Mouse (Mus musculus): Measurements from ENCODE around the gene Kcnc3. TPM values are rescaled to one million over a fixed set of nuclear protein-coding genes. Genes with fewer than 3 reads are reported as not detected.
A peak's percentile ranks its signal among the peaks of the same experiment; 100 is the strongest.

The Kcnc3 gene
- total and polyA plus RNA-seq, 2 experiments = 0.37 to 4.6 TPM

DNA sequence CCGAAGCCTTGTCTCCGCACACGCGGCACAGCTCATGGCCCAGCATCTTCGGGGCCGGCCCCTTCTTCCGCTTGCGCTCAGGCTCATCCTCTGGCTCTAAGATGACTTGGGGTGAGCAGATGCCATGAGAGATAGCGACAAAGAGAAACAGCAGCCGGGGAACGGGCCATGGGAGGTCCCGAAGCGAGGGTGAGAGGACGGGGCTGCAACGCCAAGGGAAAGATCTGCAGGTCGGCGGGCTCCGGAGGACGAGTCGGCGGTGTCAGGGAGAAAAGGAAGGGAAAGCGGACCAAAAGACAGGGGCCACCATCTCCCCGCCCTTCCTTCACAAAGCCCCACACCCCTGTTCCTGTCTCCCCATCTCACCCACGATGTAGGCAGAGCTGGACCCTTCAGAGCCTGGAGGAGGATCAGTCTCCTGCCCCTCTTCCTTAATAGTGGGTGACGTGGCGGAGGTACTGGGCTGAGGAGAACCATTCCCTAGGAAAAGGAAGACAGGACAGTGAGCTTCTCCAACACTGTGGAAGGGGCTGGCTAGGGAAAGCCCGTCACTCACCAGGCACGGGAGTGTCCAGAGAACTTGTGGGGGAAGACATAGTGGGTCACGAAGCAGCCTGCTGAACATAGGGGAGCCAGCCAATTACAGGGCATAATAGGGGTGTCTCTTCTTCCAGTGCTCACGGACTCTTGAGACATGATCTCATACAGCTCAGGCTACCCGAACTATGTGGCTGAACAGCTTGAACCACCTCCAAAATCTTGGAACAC is 38.1 kb upstream of the Kcnc3 start:
- Histone ChIP-seq H3K9ac (ENCODE audit: low read depth, low read length) (no peak overlapping the region), H3K27me3 (ENCODE audit: control insufficient read depth, insufficient read depth, low read length) (no peaks in the 10 kb centered on the region), H3K27ac (replicated peaks; ENCODE audit: insufficient read depth, low read depth, low read length) (no peak overlapping the region), H3K36me3 (ENCODE audit: control insufficient read depth, insufficient read depth, low read length) (peaks cover 18% of the 10 kb centered on the region; the same call in 1 of the 2 replicates), H3K4me1 (ENCODE audit: control insufficient read depth, insufficient read depth, low read length) (peaks cover 4% of the 10 kb centered on the region; the same call in 1 of the 2 replicates), H3K79me2 (ENCODE audit: control insufficient read depth, insufficient read depth, low read length) (no peaks in the 10 kb centered on the region), H3K4me3 (ENCODE audit: insufficient read depth, low read depth, low read length) (no peak overlapping the region)
- WGBS = 91% methylated on average over 31 of the region's 31 CpGs
- no peak for TF ChIP-seq POLR2A (IDR thresholded peaks at IDR 0.05; ENCODE audit: extremely low read depth, insufficient read depth, low read length)
- TF ChIP-seq CTCF (IDR thresholded peaks at IDR 0.05; ENCODE audit: low read depth, low read length) = no peak
- no peak for DNase-seq (ENCODE audit: extremely low read depth, low read depth, low spot score)

GRCm38 (mm10) chr7:44553196-44553764 is 37.2 kb upstream of the Kcnc3 start:
- Histone ChIP-seq H3K27me3 (ENCODE audit: control insufficient read depth, insufficient read depth, low read length) (no peaks in the 10 kb centered on the region), H3K27ac (replicated peaks; ENCODE audit: insufficient read depth, low read depth, low read length) (peak overlapping the region; percentile 86), H3K79me2 (ENCODE audit: control insufficient read depth, insufficient read depth, low read length) (no peaks in the 10 kb centered on the region), H3K36me3 (ENCODE audit: control insufficient read depth, insufficient read depth, low read length) (peaks cover 18% of the 10 kb centered on the region; the same call in 1 of the 2 replicates), H3K4me3 (ENCODE audit: insufficient read depth, low read depth, low read length) (peak overlapping the region; percentile 82), H3K4me1 (ENCODE audit: control insufficient read depth, insufficient read depth, low read length) (peaks cover 4% of the 10 kb centered on the region; the same call in 1 of the 2 replicates), H3K9ac (ENCODE audit: low read depth, low read length) (peak overlapping the region; percentile 82)
- no peak for TF ChIP-seq CTCF (IDR thresholded peaks at IDR 0.05; ENCODE audit: low read depth, low read length)
- TF ChIP-seq POLR2A (IDR thresholded peaks at IDR 0.05; ENCODE audit: extremely low read depth, insufficient read depth, low read length) = no peak
- DNase-seq (ENCODE audit: extremely low read depth, low read depth, low spot score) = peak; percentile 19
- WGBS = 3% methylated on average over 32 of the region's 32 CpGs

DNA sequence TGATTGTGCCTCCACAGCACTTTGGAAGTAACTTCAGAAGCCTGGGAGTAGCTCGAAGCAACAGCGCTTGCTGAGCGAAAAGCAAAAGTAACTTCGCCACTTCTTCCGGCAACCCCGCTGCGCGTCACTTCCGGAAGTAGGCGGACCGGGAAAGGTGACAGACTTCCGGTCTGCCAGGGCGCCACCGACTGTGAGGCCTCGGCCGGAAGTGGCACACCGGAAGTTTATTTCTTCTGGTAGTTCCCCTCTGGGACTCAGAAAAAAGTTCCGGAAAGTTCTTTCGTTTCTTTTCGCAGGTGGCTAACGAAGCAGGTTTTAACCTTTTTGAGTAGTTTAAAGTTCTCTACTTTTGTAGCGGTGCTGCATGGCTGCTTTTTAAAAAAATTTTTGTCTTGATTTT is 36.6 kb upstream of the Kcnc3 start, which contains the start of gene Nr1h2:
Nr1h2 (minus strand) TSS at position 126 of the 400 bp plus-strand sequence.
- H3K27me3 ChIP-seq (ENCODE audit: control insufficient read depth, insufficient read depth, low read length) = no peaks in the 10 kb centered on the region
- TF ChIP-seq CTCF (IDR thresholded peaks at IDR 0.05; ENCODE audit: low read depth, low read length) (no peak), POLR2A (IDR thresholded peaks at IDR 0.05; ENCODE audit: extremely low read depth, insufficient read depth, low read length) (0 out of 2 replicates have a peak, but pooled peaks have one; percentile 27)
- H3K79me2 ChIP-seq (ENCODE audit: control insufficient read depth, insufficient read depth, low read length) = no peaks in the 10 kb centered on the region
- H3K27ac ChIP-seq (replicated peaks; ENCODE audit: insufficient read depth, low read depth, low read length) = peak within 1 kb of the TSS; percentile 86
- peak; percentile 87 for DNase-seq (ENCODE audit: extremely low read depth, low read depth, low spot score)
- H3K36me3 ChIP-seq (ENCODE audit: control insufficient read depth, insufficient read depth, low read length) = peaks cover 18% of the 10 kb centered on the region; the same call in 1 of the 2 replicates
- H3K4me1 ChIP-seq (ENCODE audit: control insufficient read depth, insufficient read depth, low read length) = peaks cover 4% of the 10 kb centered on the region; the same call in 1 of the 2 replicates
- peak within 1 kb of the TSS; percentile 82 for H3K9ac ChIP-seq (ENCODE audit: low read depth, low read length)
- under 1% methylated on average over 22 of the region's 22 CpGs for WGBS
- peak within 1 kb of the TSS; percentile 82 for H3K4me3 ChIP-seq (ENCODE audit: insufficient read depth, low read depth, low read length)

- TF ChIP-seq CTCF (IDR thresholded peaks at IDR 0.05; ENCODE audit: low read depth, low read length) (no peak), POLR2A (IDR thresholded peaks at IDR 0.05; ENCODE audit: extremely low read depth, insufficient read depth, low read length) (no peak)
- no peak overlapping the region for H3K27ac ChIP-seq (replicated peaks; ENCODE audit: insufficient read depth, low read depth, low read length)
- no peak for DNase-seq (ENCODE audit: extremely low read depth, low read depth, low spot score)
- peaks cover 4% of the 10 kb centered on the region; the same call in 1 of the 2 replicates for H3K4me1 ChIP-seq (ENCODE audit: control insufficient read depth, insufficient read depth, low read length)
- H3K36me3 ChIP-seq (ENCODE audit: control insufficient read depth, insufficient read depth, low read length) = no peaks in the 10 kb centered on the region
- no peak overlapping the region for H3K4me3 ChIP-seq (ENCODE audit: insufficient read depth, low read depth, low read length)
- no peak overlapping the region for H3K9ac ChIP-seq (ENCODE audit: low read depth, low read length)
- no peaks in the 10 kb centered on the region for H3K27me3 ChIP-seq (ENCODE audit: control insufficient read depth, insufficient read depth, low read length)
- 67% methylated on average over 2 of the region's 2 CpGs for WGBS
- no peaks in the 10 kb centered on the region for H3K79me2 ChIP-seq (ENCODE audit: control insufficient read depth, insufficient read depth, low read length)
Measured at GRCm38 (mm10) chr7:44557629-44558028, 32.8 kb upstream of the Kcnc3 start.

- Histone ChIP-seq H3K4me3 (ENCODE audit: insufficient read depth, low read depth, low read length) (no peak overlapping the region), H3K27me3 (ENCODE audit: control insufficient read depth, insufficient read depth, low read length) (no peaks in the 10 kb centered on the region), H3K4me1 (ENCODE audit: control insufficient read depth, insufficient read depth, low read length) (no peaks in the 10 kb centered on the region), H3K27ac (replicated peaks; ENCODE audit: insufficient read depth, low read depth, low read length) (no peak overlapping the region), H3K36me3 (ENCODE audit: control insufficient read depth, insufficient read depth, low read length) (no peaks in the 10 kb centered on the region), H3K79me2 (ENCODE audit: control insufficient read depth, insufficient read depth, low read length) (no peaks in the 10 kb centered on the region), H3K9ac (ENCODE audit: low read depth, low read length) (no peak overlapping the region)
- DNase-seq (ENCODE audit: extremely low read depth, low read depth, low spot score) = peak; percentile 52
- TF ChIP-seq POLR2A (IDR thresholded peaks at IDR 0.05; ENCODE audit: extremely low read depth, insufficient read depth, low read length) (no peak), CTCF (IDR thresholded peaks at IDR 0.05; ENCODE audit: low read depth, low read length) (peak; percentile 82)
- WGBS = 52% methylated on average over 18 of the region's 18 CpGs
Measured at GRCm38 (mm10) chr7:44560435-44561400, 29.7 kb upstream of the Kcnc3 start.
